9 mouse cellular contexts compared by ENCODE assay signal in genomic region chr8:121901498-121902236, GRCm38 (mm10). TPM values are rescaled to one million over a fixed set of nuclear protein-coding genes. Genes with fewer than 3 reads are reported as not detected.
DNase-seq lines count a peak whose midpoint lies in the region; ATAC-seq and TF ChIP-seq lines count a peak whose summit lies in the region.
"Had no signal": no experiment of that assay in that cellular context is flagged by ENCODE, and none has a peak within 500 bp of the region (broad histone marks: within the 10 kb centered on the region; RNA-seq: fewer than 3 reads in every experiment).

No protein-coding gene starts in this region.

- peaks cover 71% of the 10 kb centered on the region for H3K4me1 ChIP-seq in cerebellum, adult 2 months (ENCODE audit: control insufficient read depth, insufficient read depth, low read length)
- peaks cover 97% of the 10 kb centered on the region for H3K4me1 ChIP-seq in megakaryocyte, embryonic 14.5 days

- no peak overlapping the region for H3K4me3 ChIP-seq in cerebellum, adult 2 months (replicated peaks; ENCODE audit: insufficient read depth, low read depth, low read length)
- H3K4me3 ChIP-seq in megakaryocyte, embryonic 14.5 days (replicated peaks): peak overlapping the region; percentile 77

- ATAC-seq in megakaryocyte, adult 5-6 weeks (ENCODE audit: poor library complexity, severe bottlenecking): no peak

- H3K9me3 ChIP-seq in megakaryocyte, embryonic 14.5 days: no peaks in the 10 kb centered on the region

- peak; percentile 60 for DNase-seq in cerebellum, adult 9-11 months
- DNase-seq in cerebellum, adult 2 months: no peak
- DNase-seq in gastrocnemius, postnatal 10 days: peak; percentile 46
- peak; percentile 35 for DNase-seq in mesoderm, embryonic 11.5 days (ENCODE audit: low read depth, low spot score)
- no peak for DNase-seq in spleen, postnatal 14 days (ENCODE audit: low spot score in 2 of 2)
- no peak for DNase-seq in cerebellum, postnatal 36 days

- no peak overlapping the region for H3K27ac ChIP-seq in cerebellum, adult 2 months (ENCODE audit: insufficient read depth, low read length)

- no peak for TF ChIP-seq POLR2A in cerebellum, adult 2 months (IDR thresholded peaks at IDR 0.05; ENCODE audit: borderline replicate concordance, insufficient read depth, low read length)

- WGBS in cerebellum, adult 2 months: 27% methylated on average over 8 of the region's 8 CpGs

- TF ChIP-seq CTCF in cerebellum, adult 2 months (IDR thresholded peaks at IDR 0.05; ENCODE audit: borderline replicate concordance, insufficient read depth, low read depth, low read length): no peak

- peaks cover 56% of the 10 kb centered on the region for H3K36me3 ChIP-seq in megakaryocyte, embryonic 14.5 days (replicated peaks; ENCODE audit: low read length)

- H3K27me3 ChIP-seq in cerebellum, adult 2 months (ENCODE audit: control insufficient read depth, insufficient read depth, low read length): no peaks in the 10 kb centered on the region
- H3K27me3 ChIP-seq in megakaryocyte, embryonic 14.5 days (replicated peaks): no peaks in the 10 kb centered on the region

RNA-seq across cellular contexts. Expression of gene Slc7a5, which starts 5.8 kb away (rescaled TPM):
- 70.7 and 78.0 TPM in 2 replicates for polyA plus RNA-seq in cerebellum, adult 2 months (2012; rRNA removed)
- polyA plus RNA-seq in megakaryocyte, embryonic 14.5 days (2012; ENCODE audit: insufficient read depth, low replicate concordance): 77.3 and 236 TPM in 2 replicates
- 8.7 and 9.3 TPM in 2 replicates for total RNA-seq in megakaryocyte, adult 5-6 weeks (2015)
- total RNA-seq in megakaryocyte, adult 5-6 weeks (2017): 6.5 and 8.5 TPM in 2 replicates
- total RNA-seq in gastrocnemius, postnatal 10 days (2021): 10 to 100 TPM in 1 of 2 experiments, 1 to 10 TPM in 1; 8.1 to 10.7 TPM

RNA-seq across cellular contexts. Expression of gene Car5a, which starts 43.0 kb away (rescaled TPM):
- 0.44 and 0.59 TPM in 2 replicates for polyA plus RNA-seq in cerebellum, adult 2 months (2012; rRNA removed)
- polyA plus RNA-seq in megakaryocyte, embryonic 14.5 days (2012; ENCODE audit: insufficient read depth, low replicate concordance): 2.1 TPM in 1 of 2 replicates, not detected in the other
- total RNA-seq in megakaryocyte, adult 5-6 weeks (2015): not detected in 2 replicates
- not detected in 2 replicates for total RNA-seq in megakaryocyte, adult 5-6 weeks (2017)
- not detected for total RNA-seq in gastrocnemius, postnatal 10 days (2021)
- polyA plus RNA-seq: neural tube, embryonic 11.5 days had no signal

RNA-seq across cellular contexts. Expression of gene Banp, which starts 47.9 kb away (rescaled TPM):
- 64.3 and 67.1 TPM in 2 replicates for polyA plus RNA-seq in cerebellum, adult 2 months (2012; rRNA removed)
- 47.5 and 119 TPM in 2 replicates for polyA plus RNA-seq in megakaryocyte, embryonic 14.5 days (2012; ENCODE audit: insufficient read depth, low replicate concordance)
- total RNA-seq in megakaryocyte, adult 5-6 weeks (2015): 8.1 and 9.2 TPM in 2 replicates
- total RNA-seq in megakaryocyte, adult 5-6 weeks (2017): 21.3 and 28.7 TPM in 2 replicates
- total RNA-seq in gastrocnemius, postnatal 10 days (2021): 10 to 100 TPM in 1 of 2 experiments, 1 to 10 TPM in 1; 6.0 to 11.1 TPM

Comparison
In these comparisons a context has a peak if more than half of its experiments do, and no peak if none do; other contexts are left out.
1. DNase-seq: peak in cerebellum, adult 9-11 months (single experiment), gastrocnemius, postnatal 10 days (single experiment) and mesoderm, embryonic 11.5 days (single experiment); none in cerebellum, adult 2 months (0 of 2), spleen, postnatal 14 days (0 of 2) and cerebellum, postnatal 36 days (0 of 2).